Mouse (Mus musculus): ENCODE data around the gene 1700007K13Rik.

GRCm38 (mm10) chr2:28433512-28433911 lies 32.6 kb downstream of the 1700007K13Rik start:
- TF ChIP-seq CTCF (IDR thresholded peaks at IDR 0.05; ENCODE audit: low read depth), result no peak
- no peak for TF ChIP-seq EP300 (IDR thresholded peaks at IDR 0.05; ENCODE audit: low read depth)
